Mouse (Mus musculus) bone marrow macrophage, adult 2 months (primary cell): ENCODE measurements around the gene Cradd. TPM values are rescaled to one million over a fixed set of nuclear protein-coding genes. Genes with fewer than 3 reads are reported as not detected.
A peak's percentile ranks its signal among the peaks of the same experiment; 100 is the strongest.

Experiments used
- H3K27ac ChIP-seq: 2 replicates; pipeline ENCODE4 v1.5.1; 2012; ENCODE audit warnings: low read depth, low read length; ENCODE audit not compliant: insufficient read depth
- H3K4me1 ChIP-seq: 2 replicates; pipeline ENCODE4 v1.6.1; 2012; ENCODE audit warnings: low read length; ENCODE audit not compliant: control insufficient read depth, insufficient read depth
- H3K4me3 ChIP-seq: 2 replicates; pipeline ENCODE4 v1.5.1; 2012; ENCODE audit warnings: mild to moderate bottlenecking, low read length, moderate library complexity; ENCODE audit not compliant: insufficient read depth
- CTCF ChIP-seq: IDR thresholded peaks from 2 replicates; pipeline ENCODE4 v1.5.1; 2012; ENCODE audit warnings: low read depth, mild to moderate bottlenecking, low read length, moderate library complexity
- POLR2A ChIP-seq: IDR thresholded peaks from 2 replicates; pipeline ENCODE4 v1.6.1; 2012; ENCODE audit warnings: mild to moderate bottlenecking, low read depth, low read length, borderline replicate concordance
- polyA plus RNA-seq: library from polyadenylated mRNA; stranded (reverse); fragments of >200 nt; gene quantifications from 2 replicates; pipeline ENCODE4 v1.2.4, GENCODE M21; 2012; ENCODE audit not compliant: missing spikeins, insufficient read depth, insufficient read length

The Cradd gene
- polyA plus RNA-seq, 1 experiment: 12.2 TPM

DNA sequence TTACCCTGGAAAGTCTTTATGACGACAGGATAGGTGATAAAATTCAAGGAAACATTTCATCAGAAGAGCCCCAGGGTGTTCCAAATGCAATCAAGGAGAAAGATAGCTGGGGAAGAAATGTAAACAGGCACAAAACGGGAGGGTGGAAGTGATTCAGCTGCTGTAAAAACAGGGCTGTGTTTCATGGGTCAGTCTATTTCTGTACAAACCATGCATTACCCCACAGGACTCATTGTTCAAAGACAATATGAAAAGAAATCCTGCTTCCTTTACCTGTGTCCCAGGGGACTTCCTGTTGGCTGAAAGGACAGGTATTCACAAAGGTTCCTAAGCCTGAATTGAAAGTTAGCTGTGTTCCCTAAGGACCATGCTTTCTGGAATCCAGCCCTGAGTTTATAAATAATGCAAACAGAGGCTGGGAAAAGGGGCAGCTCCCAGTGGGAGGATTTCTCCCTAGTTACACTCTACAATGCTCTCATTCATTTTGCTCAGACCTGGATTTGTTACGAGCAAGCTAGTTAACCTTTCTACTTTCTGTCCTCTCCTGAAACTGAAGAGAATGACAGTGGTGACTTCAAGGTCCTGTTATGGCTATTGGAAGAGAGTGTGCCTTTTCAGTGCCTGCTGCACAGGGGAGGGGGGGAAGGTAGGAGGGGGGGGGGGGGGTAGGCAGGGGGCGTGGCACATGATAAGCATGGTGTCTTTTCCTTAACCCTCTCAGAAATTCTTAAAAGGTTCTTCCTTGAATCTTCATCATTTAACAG lies 13.0 kb upstream of the Cradd start:
- Histone ChIP-seq H3K4me1 (no peaks in the 10 kb centered on the region; the same call in 1 of the 2 replicates), H3K4me3 (no peak overlapping the region), H3K27ac (no peak overlapping the region)
- TF ChIP-seq POLR2A (no peak), CTCF (no peak)

DNA sequence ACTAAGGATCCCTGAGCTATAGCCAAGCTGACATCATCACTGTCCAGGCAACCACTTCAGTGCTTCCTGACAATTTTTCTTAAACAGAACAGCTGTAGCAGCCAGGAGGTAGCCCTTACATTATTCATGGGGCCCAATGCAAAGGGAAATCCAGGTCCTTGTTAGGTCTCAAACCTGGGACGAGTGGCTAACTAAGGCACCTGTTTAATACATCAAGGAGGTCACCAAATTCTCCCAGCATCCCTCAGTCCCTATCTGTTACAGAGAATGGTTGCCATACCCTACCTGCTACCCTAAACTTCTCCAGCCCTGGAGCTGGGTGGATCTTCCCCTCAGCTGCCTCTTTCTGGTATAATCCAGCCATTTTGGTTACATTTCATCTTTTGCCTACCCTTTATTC lies 10.9 kb upstream of the Cradd start:
- Histone ChIP-seq H3K4me3 (no peak overlapping the region), H3K4me1 (peaks cover 6% of the 10 kb centered on the region), H3K27ac (no peak overlapping the region)
- TF ChIP-seq CTCF: no peak
- no peak for TF ChIP-seq POLR2A

DNA sequence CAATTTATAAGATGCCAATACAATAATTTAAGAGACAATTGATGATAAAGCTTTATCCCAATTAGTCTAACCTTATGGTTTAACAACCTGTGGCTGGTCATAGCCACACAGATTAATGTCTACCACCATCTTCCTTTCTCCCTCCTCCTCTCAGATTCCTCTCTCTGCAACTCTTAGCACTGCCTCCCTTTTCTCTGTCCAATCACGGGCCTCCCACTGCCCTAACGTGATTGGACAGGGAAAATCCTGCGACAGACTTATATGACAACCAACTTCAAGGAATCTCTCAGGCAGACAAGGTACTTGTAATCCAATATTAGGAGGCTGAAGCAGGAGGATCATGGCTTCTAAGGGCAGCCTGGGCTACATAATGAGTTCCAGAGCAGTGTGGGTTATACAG lies 8.7 kb upstream of the Cradd start:
- H3K4me3 ChIP-seq: no peak overlapping the region
- peaks cover 11% of the 10 kb centered on the region for H3K4me1 ChIP-seq
- H3K27ac ChIP-seq: no peak overlapping the region
- TF ChIP-seq POLR2A (no peak), CTCF (no peak)

DNA sequence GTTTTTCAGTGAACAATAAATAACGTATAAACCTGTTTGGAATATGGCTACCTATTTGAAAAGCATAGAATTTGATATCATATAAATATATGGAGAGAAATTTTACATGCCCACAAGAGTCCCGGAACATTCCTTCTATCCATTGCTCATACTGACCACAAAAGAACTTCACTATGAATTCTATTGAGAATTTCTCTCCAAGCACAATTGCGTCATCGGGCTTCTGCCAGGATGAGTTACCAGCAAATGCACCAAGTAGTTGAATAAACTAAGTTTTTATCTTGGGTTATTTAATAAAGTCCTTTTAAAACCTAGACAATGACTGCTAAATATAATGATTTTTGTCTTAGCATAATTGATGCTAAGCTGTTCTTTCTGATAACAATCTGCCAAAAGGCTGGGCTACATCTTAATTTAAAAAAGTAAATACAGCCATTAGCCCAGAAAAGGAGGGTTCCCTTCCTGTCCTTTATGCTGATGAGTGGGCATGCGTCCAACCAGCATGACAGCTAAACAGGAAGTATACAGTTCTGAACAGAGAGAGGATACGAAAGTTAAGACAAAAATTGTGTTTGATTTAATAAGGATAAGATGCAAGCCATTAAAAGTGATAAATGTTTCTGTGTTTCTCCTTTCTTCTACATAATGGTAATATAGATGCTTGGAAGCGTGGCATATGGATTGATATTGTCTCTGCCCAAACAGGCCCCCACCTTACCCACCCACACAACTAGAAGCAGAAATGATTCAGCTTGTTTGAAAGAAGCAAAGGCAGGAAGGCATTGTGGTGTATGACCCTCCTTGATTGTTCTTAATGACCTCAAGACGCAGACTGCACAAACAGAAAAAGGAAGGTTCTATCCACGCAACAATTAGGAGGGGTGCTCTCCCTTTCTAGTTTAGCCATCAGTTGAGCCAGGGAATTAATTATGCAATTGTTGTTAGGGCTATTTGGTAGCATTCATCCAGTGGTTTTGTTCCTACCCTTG lies 6.7 kb upstream of the Cradd start:
- peak overlapping the region; percentile 1; the same call in 1 of the 2 replicates for H3K27ac ChIP-seq
- peaks cover 11% of the 10 kb centered on the region for H3K4me1 ChIP-seq
- TF ChIP-seq POLR2A (no peak), CTCF (no peak)
- H3K4me3 ChIP-seq: no peak overlapping the region

DNA sequence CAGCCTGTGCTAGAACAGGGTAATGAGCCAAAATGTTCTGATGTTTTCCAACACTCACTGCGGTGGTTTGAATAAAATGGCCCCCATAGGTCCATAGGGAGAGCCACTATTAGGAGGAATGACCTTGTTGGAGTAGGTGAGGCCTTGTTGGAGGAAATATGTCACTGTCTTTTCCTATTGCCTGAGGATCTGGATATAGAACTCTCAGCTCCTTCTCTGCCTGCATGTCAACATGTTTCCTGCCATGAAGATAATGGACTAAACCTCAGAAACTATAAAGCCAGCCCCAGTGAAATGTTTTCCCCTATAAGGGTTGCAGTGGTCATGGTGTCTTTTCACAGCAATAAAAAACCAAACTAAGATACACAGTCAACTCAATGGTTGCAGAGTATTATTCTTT lies 6.0 kb upstream of the Cradd start:
- Histone ChIP-seq H3K4me3 (no peak overlapping the region), H3K27ac (no peak overlapping the region), H3K4me1 (peaks cover 11% of the 10 kb centered on the region)
- TF ChIP-seq POLR2A: no peak
- TF ChIP-seq CTCF: no peak

DNA sequence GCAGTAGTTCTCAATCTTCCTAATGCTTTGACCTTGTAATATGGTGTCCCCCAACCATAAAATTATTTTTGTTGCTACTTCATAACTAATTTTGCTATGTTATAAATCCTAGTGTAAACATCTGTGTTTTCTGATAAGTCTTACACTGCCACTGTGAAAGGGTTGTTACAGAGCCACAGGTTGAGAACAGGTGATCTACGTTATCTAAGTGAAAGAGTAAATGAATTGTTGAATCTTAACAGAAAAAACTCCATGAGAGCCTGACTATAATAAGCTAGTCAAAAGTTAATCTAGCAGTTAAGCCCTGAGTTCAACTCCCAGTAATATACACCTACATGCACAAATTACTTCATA lies 322 bp upstream of the Cradd start:
- no peak overlapping the region for H3K27ac ChIP-seq
- peaks cover 17% of the 10 kb centered on the region for H3K4me1 ChIP-seq
- H3K4me3 ChIP-seq: no peak overlapping the region
- TF ChIP-seq POLR2A (no peak), CTCF (no peak)

DNA sequence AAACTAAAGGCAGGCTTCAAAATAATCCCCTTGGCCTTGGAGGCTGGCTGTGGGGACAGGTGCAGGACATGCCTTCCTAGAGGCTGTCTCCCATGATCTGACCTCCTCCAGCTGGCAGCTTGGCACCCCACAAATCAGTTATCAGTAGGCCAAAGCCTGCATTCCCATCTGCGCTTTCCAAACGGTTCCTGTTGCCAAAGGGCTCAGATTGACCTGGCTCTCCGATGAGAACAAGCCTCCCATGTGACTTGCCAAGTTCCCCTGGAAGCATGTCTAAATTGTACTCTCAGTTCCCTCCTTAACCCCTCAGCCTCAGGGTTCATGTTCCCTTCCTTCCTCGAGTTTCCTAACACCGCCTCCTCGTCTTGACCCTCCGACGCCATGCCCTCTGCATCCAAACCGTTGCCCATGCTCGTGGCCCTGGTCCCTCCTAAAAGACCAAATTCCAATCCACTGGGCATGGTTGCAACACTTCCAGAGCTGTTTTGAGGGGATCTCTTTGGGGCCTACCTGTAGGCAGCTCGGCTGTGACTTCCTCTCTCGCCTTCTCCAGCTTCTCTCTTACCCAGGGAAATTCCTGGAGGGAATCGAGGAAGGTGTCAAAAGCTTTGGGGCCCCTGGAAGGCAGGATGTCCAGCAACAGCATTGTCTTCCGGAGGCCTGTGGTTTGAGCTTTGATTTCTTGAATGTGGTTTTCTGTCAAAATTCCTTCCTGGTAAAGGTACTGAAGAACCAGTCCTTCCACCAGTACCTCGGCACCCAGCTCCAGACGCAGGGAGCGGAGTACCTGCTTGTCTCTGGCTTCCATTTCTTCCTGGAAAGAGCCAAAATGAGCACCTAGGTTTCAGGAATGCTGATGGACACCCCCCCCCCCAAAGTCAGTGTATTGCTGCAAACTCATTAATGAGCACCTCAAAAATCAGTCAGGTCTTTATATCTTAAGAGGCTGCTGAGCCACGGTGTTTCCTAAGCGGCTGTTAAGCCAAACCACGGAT lies 1.6 kb downstream of the Cradd start:
- Histone ChIP-seq H3K27ac (peak overlapping the region; percentile 49), H3K4me3 (no peak overlapping the region), H3K4me1 (peaks cover 14% of the 10 kb centered on the region)
- no peak; the same call in 1 of the 2 replicates for TF ChIP-seq CTCF

DNA sequence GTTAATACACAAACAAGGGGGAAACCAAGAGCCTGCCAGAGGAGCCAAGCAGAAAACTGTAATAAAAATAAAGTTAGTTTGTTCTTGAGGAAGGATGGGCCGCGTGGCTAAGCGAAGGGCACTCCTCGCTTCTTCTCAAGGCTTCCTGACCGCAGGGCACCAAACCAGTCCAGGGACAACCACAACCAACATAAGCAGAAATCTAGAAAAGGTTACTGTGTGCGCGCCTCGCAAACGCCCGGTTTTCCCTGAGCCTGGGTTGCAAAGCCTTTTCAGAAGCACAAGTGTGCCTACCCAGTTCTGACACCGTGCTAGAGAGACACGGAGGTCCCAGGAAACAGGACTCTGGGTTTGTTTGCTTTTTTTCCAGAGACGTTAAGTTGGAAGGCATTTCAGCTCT lies 4.9 kb downstream of the Cradd start:
- H3K4me1 ChIP-seq: peaks cover 14% of the 10 kb centered on the region
- no peak overlapping the region for H3K4me3 ChIP-seq
- no peak overlapping the region for H3K27ac ChIP-seq
- TF ChIP-seq POLR2A: no peak
- TF ChIP-seq CTCF: no peak

DNA sequence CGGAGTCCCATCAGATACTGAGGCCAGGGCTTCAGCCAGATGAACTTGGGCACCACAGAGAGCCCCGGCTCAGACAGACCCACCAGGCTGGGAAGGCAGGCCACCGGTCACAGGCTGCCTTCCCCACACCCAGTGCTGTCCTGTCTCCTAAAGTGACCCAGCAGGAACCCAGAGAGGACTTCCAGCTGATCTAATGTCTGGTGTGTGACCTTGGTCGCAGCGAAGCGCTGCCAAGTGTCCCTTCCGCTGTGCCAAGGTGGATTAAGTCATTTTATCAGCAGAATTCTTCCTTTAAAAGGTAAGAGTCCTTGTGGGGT lies 5.6 kb downstream of the Cradd start:
- H3K4me3 ChIP-seq: no peak overlapping the region
- TF ChIP-seq CTCF: no peak
- no peak for TF ChIP-seq POLR2A
- H3K4me1 ChIP-seq: peaks cover 14% of the 10 kb centered on the region
- H3K27ac ChIP-seq: no peak overlapping the region

DNA sequence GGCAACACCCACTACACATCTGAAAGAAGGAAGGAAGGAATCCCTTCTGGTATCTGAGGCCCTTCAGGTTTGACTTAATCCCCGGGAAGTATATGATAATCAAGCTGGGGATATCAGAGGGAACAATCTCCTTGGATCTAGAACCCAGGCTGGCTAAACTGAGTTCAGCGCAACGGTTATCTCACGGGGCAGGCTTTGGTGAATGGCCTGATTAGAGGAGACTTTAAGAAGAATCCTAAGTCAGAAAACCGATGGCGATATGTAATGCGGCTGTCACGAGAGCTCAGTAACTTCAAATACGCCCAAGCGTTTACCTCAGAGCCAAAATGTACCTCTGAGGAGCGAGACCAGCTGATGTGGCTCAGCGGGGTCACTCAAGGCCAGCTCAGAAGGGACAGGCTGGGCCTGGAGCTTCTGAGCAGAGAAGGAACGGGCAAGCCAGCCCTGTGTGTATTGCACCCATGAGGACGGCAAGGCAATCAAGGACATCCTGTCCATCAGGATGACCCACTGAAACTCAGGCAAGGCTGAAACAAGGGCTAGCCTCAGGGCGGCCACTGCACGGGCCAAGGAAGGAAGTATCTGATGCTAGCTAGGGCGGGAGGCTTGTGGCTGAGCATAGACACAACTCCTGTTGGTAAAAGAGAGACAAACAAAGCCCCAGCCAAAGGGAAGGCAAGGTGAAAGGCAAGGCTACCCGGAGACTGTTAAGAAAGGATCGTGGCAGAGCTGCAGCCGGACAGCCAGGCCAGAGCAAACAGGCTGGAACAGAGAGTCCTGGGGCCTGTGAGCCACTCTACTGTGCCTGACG lies 6.1 kb downstream of the Cradd start:
- no peak overlapping the region for H3K27ac ChIP-seq
- no peak overlapping the region for H3K4me3 ChIP-seq
- no peak for TF ChIP-seq POLR2A
- peaks cover 13% of the 10 kb centered on the region for H3K4me1 ChIP-seq
